Mouse (Mus musculus) liver, embryonic 14.5 days (tissue): ENCODE measurements around the gene Eng. TPM values are rescaled to one million over a fixed set of nuclear protein-coding genes. Genes with fewer than 3 reads are reported as not detected.

Experiments
- ATAC-seq: fragments of 200-750 bp; cut with Nextera tagmentation; 2 replicates; pipeline ENCODE4 v1.8.0; 2017; ENCODE audit warnings: moderate number of reproducible peaks, mild to moderate bottlenecking, moderate library complexity; ENCODE audit not compliant: insufficient read depth
- DNase-seq, 3 experiments: peaks; one replicate each; pipeline ENCODE4 v3.0.0-alpha.2; 2012 to 2013; ENCODE audit warnings: low read depth in 3 of 3, low spot score in 3 of 3
- H3K27ac ChIP-seq: fragments of 300-500 bp; sonication (generic); 2 replicates; pipeline ENCODE4 v1.5.1; 2014; ENCODE audit warnings: moderate library complexity, mild to moderate bottlenecking, control low read depth, inconsistent platforms
- H3K27me3 ChIP-seq: fragments of 300-500 bp; sonication (generic); 2 replicates; pipeline ENCODE4 v1.6.1; 2014; ENCODE audit warnings: mild to moderate bottlenecking, low read length, moderate library complexity; ENCODE audit not compliant: control insufficient read depth, insufficient read depth
- H3K36me3 ChIP-seq: fragments of 300-500 bp; sonication (generic); replicated peaks from 2 replicates; pipeline ENCODE4 v1.6.1; 2014; ENCODE audit warnings: low read depth; ENCODE audit not compliant: control insufficient read depth, insufficient read depth
- H3K4me1 ChIP-seq, 2 experiments: fragments of 200-500 bp in 1 of 2; fragments of 300-500 bp in 1 of 2; sonication (generic) in 1 of 2; replicated peaks; 2 replicates each; pipeline ENCODE4 v1.6.1; 2012 to 2014; ENCODE audit warnings: antibody characterized with exemption in 1 of 2, inconsistent platforms in 1 of 2, low read length in 1 of 2; ENCODE audit not compliant: control insufficient read depth in 2 of 2, insufficient read depth in 2 of 2
- H3K4me2 ChIP-seq: fragments of 300-500 bp; sonication (generic); 2 replicates; pipeline ENCODE4 v1.6.1; 2014; ENCODE audit warnings: low read depth, mild to moderate bottlenecking, control low read depth, moderate library complexity
- H3K4me3 ChIP-seq, 2 experiments: fragments of 200-500 bp in 1 of 2; fragments of 300-500 bp in 1 of 2; sonication (generic) in 1 of 2; 2 replicates each; pipeline ENCODE4 v1.5.1; 2012 to 2014; ENCODE audit warnings: low read depth in 2 of 2, low read length in 2 of 2, mild to moderate bottlenecking in 2 of 2, control low read depth in 1 of 2, inconsistent platforms in 1 of 2, moderate library complexity in 1 of 2; ENCODE audit not compliant: insufficient read depth in 1 of 2
- H3K9ac ChIP-seq: fragments of 300-500 bp; sonication (generic); replicated peaks from 2 replicates; pipeline ENCODE4 v1.6.1; 2014; ENCODE audit warnings: mild to moderate bottlenecking, control low read depth, moderate library complexity
- H3K9me3 ChIP-seq: fragments of 300-500 bp; sonication (generic); 2 replicates; pipeline ENCODE4 v1.6.1; 2016; ENCODE audit warnings: low read length, mixed read lengths; ENCODE audit not compliant: control insufficient read depth
- CTCF ChIP-seq: IDR thresholded peaks from 2 replicates; pipeline ENCODE4 v1.5.1; 2016; ENCODE audit warnings: antibody characterized with exemption, low read depth, control low read depth
- EP300 ChIP-seq: IDR thresholded peaks from 2 replicates; pipeline ENCODE4 v1.6.1; 2016; ENCODE audit warnings: antibody characterized with exemption, low read depth
- WGBS: fragments of 180-500 bp; shearing (Covaris S2); extraction: QIAGEN DNeasy Blood & Tissue Kit; methylation state at CpG from one replicate; pipeline ENCODE4 v1.1.7; 2014; ENCODE audit not compliant: insufficient replicate concordance; 5-methylcytosine and 5-hydroxymethylcytosine counted together
- polyA plus RNA-seq, 2 experiments: library from polyadenylated mRNA; depleted of rRNA in 1 of 2; stranded (reverse) in 1 of 2; unstranded in 1 of 2; fragments of >200 nt; fragmentation: Nextera tagmentation in 1 of 2; extraction: Ambion mirVana in 1 of 2; gene quantifications; 2 replicates each; pipeline versions ENCODE4 v1.2.1 to v1.2.3; 2012 to 2014

Gene Eng
- 15.4 and 17.6 TPM in 2 replicates for polyA plus RNA-seq (2012; rRNA removed)
- 13.9 and 16.5 TPM in 2 replicates for polyA plus RNA-seq (2014; fragmentation: Nextera tagmentation; extraction: Ambion mirVana)

DNA sequence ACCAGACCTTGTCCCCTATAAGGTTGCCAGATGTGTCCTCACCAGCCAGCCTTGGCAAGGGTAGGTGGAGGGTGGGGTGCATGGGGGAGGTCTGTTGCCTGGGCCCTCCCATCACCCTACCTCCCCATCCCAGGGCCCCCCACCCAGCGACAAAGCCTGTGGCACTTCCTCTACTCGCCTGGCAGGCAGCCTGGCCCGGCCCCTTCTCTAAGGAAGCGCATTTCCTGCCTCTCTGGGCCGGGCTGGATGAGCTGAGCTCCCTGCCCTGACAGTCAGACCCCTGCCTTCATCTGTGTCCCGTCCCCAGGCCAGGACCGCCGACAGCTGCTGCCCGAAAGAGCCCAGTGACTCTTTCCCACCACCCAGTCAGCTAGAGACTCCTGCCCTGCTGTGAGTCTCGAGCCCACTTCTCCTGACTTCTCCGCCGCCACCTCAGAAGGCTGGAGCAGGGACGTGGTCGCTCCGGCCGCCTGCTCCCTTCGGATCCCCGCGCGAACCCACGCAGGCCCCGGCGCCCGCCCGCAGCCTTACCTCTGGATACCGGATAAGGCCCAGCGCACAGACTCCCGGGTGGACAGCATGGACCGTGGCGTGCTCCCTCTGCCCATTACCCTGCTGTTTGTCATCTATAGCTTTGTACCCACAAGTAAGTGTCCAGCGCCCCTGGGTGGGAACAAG, at the start of gene Eng:
TSS of gene Eng (plus strand) at position 217 of the 678 bp plus-strand sequence.
- ATAC-seq: peak; percentile 13; the same call in 1 of the 2 replicates
- no peak for DNase-seq
- H3K9ac ChIP-seq: peak within 1 kb of the TSS; percentile 52
- H3K27ac ChIP-seq: peak within 1 kb of the TSS; percentile 33; the same call in 1 of the 2 replicates
- peak within 1 kb of the TSS; percentile 27 to 52 for H3K4me3 ChIP-seq
- H3K4me2 ChIP-seq: peak within 1 kb of the TSS; percentile 62
- TF ChIP-seq EP300: no peak
- no peak for TF ChIP-seq CTCF
- peaks cover 23 to 25% of the 10 kb centered on the region in 2 experiments for H3K4me1 ChIP-seq
- no peaks in the 10 kb centered on the region for H3K36me3 ChIP-seq
- 19% methylated on average over 31 of the region's 31 CpGs for WGBS
- no peaks in the 10 kb centered on the region for H3K27me3 ChIP-seq
- H3K9me3 ChIP-seq: no peaks in the 10 kb centered on the region

- Histone ChIP-seq H3K36me3 (no peaks in the 10 kb centered on the region), H3K27me3 (no peaks in the 10 kb centered on the region), H3K4me2 (no peak overlapping the region), H3K9ac (no peak overlapping the region), H3K4me1 (peaks cover 0 to 4% of the 10 kb centered on the region in 2 experiments; a peak in 3 of 4 replicates), H3K4me3 (no peak overlapping the region), H3K9me3 (no peaks in the 10 kb centered on the region), H3K27ac (no peak overlapping the region)
- DNase-seq (no peak), ATAC-seq (no peak)
- 87% methylated on average over 13 of the region's 13 CpGs for WGBS
- TF ChIP-seq CTCF (no peak), EP300 (no peak)
Measured at GRCm38 (mm10) chr2:32596725-32597124, 49.7 kb upstream of the Eng start.

GRCm38 (mm10) chr2:32597248-32597647, 49.1 kb upstream of the Eng start:
- 75% methylated on average over 5 of the region's 5 CpGs for WGBS
- no peak for ATAC-seq

DNA sequence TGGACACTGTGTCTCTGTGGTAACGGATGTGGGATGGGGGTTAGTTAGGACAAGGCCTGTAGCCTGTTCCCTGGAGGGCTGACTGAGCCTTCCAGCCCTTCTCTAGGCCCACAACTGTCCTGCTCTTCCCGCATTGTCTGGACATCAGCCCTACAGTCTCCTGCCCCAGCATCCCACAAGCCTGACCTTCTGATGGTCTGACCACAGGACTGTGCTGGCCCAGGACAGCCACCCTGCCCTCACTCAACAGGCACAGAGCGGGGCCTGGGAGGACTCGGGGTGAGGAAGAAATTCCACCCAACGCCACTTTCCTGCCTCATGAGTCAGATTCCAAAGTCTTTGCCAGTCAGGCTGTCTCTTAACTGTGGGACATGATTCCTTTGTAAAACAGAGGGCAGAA, 48.7 kb upstream of the Eng start:
- Histone ChIP-seq H3K9ac (no peak overlapping the region), H3K4me3 (no peak overlapping the region), H3K27me3 (no peaks in the 10 kb centered on the region), H3K4me1 (peaks cover 8 to 13% of the 10 kb centered on the region in 2 experiments), H3K27ac (no peak overlapping the region), H3K9me3 (no peaks in the 10 kb centered on the region), H3K36me3 (no peaks in the 10 kb centered on the region), H3K4me2 (no peak overlapping the region)
- no peak for DNase-seq
- 74% methylated on average over 5 of the region's 5 CpGs for WGBS
- no peak for TF ChIP-seq EP300
- no peak for TF ChIP-seq CTCF
- no peak for ATAC-seq

More at GRCm38 (mm10) chr2:32597248-32597647, 49.1 kb upstream of the Eng start:
- no peak for DNase-seq
- Histone ChIP-seq H3K4me2 (no peak overlapping the region), H3K36me3 (no peaks in the 10 kb centered on the region), H3K9ac (no peak overlapping the region), H3K27me3 (no peaks in the 10 kb centered on the region), H3K4me1 (peaks cover 3 to 9% of the 10 kb centered on the region in 2 experiments), H3K4me3 (no peak overlapping the region), H3K9me3 (no peaks in the 10 kb centered on the region), H3K27ac (no peak overlapping the region)
- TF ChIP-seq EP300 (no peak), CTCF (no peak)

DNA sequence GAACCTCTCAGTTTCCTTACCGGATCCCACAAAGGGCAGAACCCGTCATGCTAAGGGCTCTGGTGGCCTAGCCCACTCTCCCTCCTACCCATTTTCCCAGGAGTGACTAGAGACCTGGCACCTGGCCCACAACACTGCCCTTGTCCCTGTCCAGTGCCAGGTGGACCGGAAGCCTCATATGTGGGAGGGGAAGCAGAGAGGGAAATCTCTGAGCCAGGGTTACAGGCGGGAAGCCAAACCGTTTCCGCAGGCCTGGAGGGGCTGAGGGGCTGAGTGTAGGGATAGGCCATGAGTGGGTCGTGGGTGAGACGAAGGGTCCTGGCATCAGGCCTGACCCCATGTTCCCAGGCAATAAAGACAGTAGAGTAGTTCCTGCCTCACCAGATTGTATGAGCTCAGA, 47.9 kb upstream of the Eng start:
- DNase-seq (no peak), ATAC-seq (no peak)
- H3K4me3 ChIP-seq: no peak overlapping the region
- no peak overlapping the region for H3K27ac ChIP-seq
- no peak overlapping the region for H3K9ac ChIP-seq
- H3K36me3 ChIP-seq: no peaks in the 10 kb centered on the region
- 74% methylated on average over 8 of the region's 8 CpGs for WGBS
- TF ChIP-seq EP300 (no peak), CTCF (no peak)
- no peaks in the 10 kb centered on the region for H3K9me3 ChIP-seq
- no peak overlapping the region for H3K4me2 ChIP-seq
- no peaks in the 10 kb centered on the region for H3K27me3 ChIP-seq
- peaks cover 8 to 13% of the 10 kb centered on the region in 2 experiments for H3K4me1 ChIP-seq
